Mouse (Mus musculus) lung, embryonic 15.5 days (tissue): Measurements from ENCODE around the gene Pck1. TPM values are rescaled to one million over a fixed set of nuclear protein-coding genes. Genes with fewer than 3 reads are reported as not detected.

ENCODE experiments used
- ATAC-seq: fragments of 200-750 bp; cut with Nextera tagmentation; 2 replicates; pipeline ENCODE4 v1.8.0; 2017; ENCODE audit warnings: moderate number of reproducible peaks, borderline replicate concordance; ENCODE audit not compliant: low FRiP score, low TSS enrichment; ENCODE audit errors: extremely low read depth
- H3K27ac ChIP-seq: fragments of 300-500 bp; sonication (generic); 2 replicates; pipeline ENCODE4 v1.5.1; 2015; ENCODE audit warnings: moderate library complexity, mild to moderate bottlenecking, inconsistent platforms
- H3K27me3 ChIP-seq: fragments of 300-500 bp; sonication (generic); 2 replicates; pipeline ENCODE4 v1.6.1; 2015; ENCODE audit warnings: inconsistent platforms
- H3K36me3 ChIP-seq: fragments of 300-500 bp; sonication (generic); 2 replicates; pipeline ENCODE4 v1.6.1; 2015; ENCODE audit warnings: inconsistent platforms
- H3K4me1 ChIP-seq: fragments of 300-500 bp; sonication (generic); 2 replicates; pipeline ENCODE4 v1.6.1; 2015; ENCODE audit warnings: inconsistent platforms
- H3K4me2 ChIP-seq: fragments of 300-500 bp; sonication (generic); 2 replicates; pipeline ENCODE4 v1.6.1; 2015; ENCODE audit warnings: inconsistent platforms, mild to moderate bottlenecking, moderate library complexity
- H3K4me3 ChIP-seq: fragments of 300-500 bp; sonication (generic); 2 replicates; pipeline ENCODE4 v1.5.1; 2015; ENCODE audit warnings: mild to moderate bottlenecking, inconsistent platforms
- H3K9ac ChIP-seq: fragments of 300-500 bp; sonication (generic); 2 replicates; pipeline ENCODE4 v1.6.1; 2015; ENCODE audit warnings: inconsistent platforms
- H3K9me3 ChIP-seq: fragments of 300-500 bp; sonication (generic); 2 replicates; pipeline ENCODE4 v1.6.1; 2016; ENCODE audit warnings: inconsistent platforms
- WGBS: fragments of 180-500 bp; shearing (Covaris S2); methylation state at CpG from one replicate; pipeline ENCODE4 v1.1.7; 2015; 5-methylcytosine and 5-hydroxymethylcytosine counted together
- polyA plus RNA-seq: library from polyadenylated mRNA; unstranded; fragments of >200 nt; fragmentation: Nextera tagmentation; extraction: Ambion mirVana; gene quantifications from 2 replicates; pipeline ENCODE4 v1.2.1, GENCODE M21; 2015

Pck1 gene
- polyA plus RNA-seq, 1 experiment from 2014 or later = 0.10 TPM

GRCm38 (mm10) chr2:173153266-173153665, 418 bp downstream of the Pck1 start:
- no peaks in the 10 kb centered on the region for H3K27me3 ChIP-seq
- ATAC-seq = no peak
- no peak overlapping the region for H3K4me2 ChIP-seq
- no peak overlapping the region for H3K4me3 ChIP-seq
- H3K9ac ChIP-seq = no peak overlapping the region
- no peaks in the 10 kb centered on the region for H3K9me3 ChIP-seq
- H3K4me1 ChIP-seq = no peaks in the 10 kb centered on the region; the same call in 1 of the 2 replicates
- H3K27ac ChIP-seq = no peak overlapping the region
- H3K36me3 ChIP-seq = no peaks in the 10 kb centered on the region
- WGBS = 73% methylated on average over 10 of the region's 10 CpGs

DNA sequence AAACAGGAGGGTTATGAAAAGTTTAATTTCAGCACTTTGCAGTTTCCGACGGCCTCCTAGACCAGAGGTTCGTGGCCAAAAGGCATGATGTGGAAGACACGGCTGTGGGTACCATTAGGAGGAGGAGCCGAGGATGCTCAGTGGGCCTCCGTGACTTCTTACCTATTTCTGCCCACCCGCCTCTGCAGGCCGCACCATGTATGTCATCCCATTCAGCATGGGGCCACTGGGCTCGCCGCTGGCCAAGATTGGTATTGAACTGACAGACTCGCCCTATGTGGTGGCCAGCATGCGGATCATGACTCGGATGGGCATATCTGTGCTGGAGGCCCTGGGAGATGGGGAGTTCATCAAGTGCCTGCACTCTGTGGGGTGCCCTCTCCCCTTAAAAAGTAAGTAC, 1.7 kb downstream of the Pck1 start:
- H3K36me3 ChIP-seq = no peaks in the 10 kb centered on the region
- 92% methylated on average over 13 of the region's 13 CpGs for WGBS
- no peak overlapping the region for H3K27ac ChIP-seq
- H3K9me3 ChIP-seq = no peaks in the 10 kb centered on the region
- H3K27me3 ChIP-seq = no peaks in the 10 kb centered on the region
- no peak overlapping the region for H3K4me3 ChIP-seq
- no peak overlapping the region for H3K9ac ChIP-seq
- no peak for ATAC-seq
- H3K4me1 ChIP-seq = peaks cover 2% of the 10 kb centered on the region
- no peak overlapping the region for H3K4me2 ChIP-seq

GRCm38 (mm10) chr2:173154962-173155361, 2.1 kb downstream of the Pck1 start:
- Histone ChIP-seq H3K27ac (no peak overlapping the region), H3K36me3 (no peaks in the 10 kb centered on the region), H3K27me3 (no peaks in the 10 kb centered on the region), H3K4me1 (peaks cover 6% of the 10 kb centered on the region), H3K4me3 (no peak overlapping the region), H3K9me3 (no peaks in the 10 kb centered on the region), H3K4me2 (no peak overlapping the region), H3K9ac (no peak overlapping the region)
- WGBS = 85% methylated on average over 14 of the region's 14 CpGs
- no peak for ATAC-seq

DNA sequence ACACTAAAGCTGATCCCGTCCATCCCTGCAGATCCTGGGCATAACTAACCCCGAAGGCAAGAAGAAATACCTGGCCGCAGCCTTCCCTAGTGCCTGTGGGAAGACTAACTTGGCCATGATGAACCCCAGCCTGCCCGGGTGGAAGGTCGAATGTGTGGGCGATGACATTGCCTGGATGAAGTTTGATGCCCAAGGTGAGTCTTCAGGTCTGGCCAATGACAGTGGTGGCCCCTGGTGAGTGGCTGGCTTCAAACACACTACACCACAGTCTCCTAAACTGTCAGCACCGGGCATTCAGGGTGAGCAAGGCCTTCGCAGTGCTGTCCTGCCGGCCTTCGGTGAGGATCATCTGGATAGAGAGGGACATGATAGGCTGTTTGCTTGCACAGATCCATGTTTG, 3.1 kb downstream of the Pck1 start:
- H3K4me3 ChIP-seq = no peak overlapping the region
- H3K27me3 ChIP-seq = no peaks in the 10 kb centered on the region
- no peaks in the 10 kb centered on the region for H3K36me3 ChIP-seq
- no peak overlapping the region for H3K27ac ChIP-seq
- WGBS = 89% methylated on average over 10 of the region's 10 CpGs
- H3K9me3 ChIP-seq = no peaks in the 10 kb centered on the region
- ATAC-seq = no peak
- no peak overlapping the region for H3K9ac ChIP-seq
- H3K4me2 ChIP-seq = no peak overlapping the region
- peaks cover 6% of the 10 kb centered on the region for H3K4me1 ChIP-seq

DNA sequence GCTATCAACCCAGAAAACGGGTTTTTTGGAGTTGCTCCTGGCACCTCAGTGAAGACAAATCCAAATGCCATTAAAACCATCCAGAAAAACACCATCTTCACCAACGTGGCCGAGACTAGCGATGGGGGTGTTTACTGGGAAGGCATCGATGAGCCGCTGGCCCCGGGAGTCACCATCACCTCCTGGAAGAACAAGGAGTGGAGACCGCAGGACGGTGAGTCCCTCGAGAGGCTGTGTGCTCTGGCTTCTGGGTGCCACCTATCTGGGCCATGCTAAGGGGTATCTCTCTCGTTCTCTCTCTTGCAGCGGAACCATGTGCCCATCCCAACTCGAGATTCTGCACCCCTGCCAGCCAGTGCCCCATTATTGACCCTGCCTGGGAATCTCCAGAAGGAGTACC, 4.1 kb downstream of the Pck1 start:
- Histone ChIP-seq H3K4me1 (peaks cover 6% of the 10 kb centered on the region), H3K4me2 (no peak overlapping the region), H3K27ac (no peak overlapping the region), H3K4me3 (no peak overlapping the region), H3K27me3 (no peaks in the 10 kb centered on the region), H3K9ac (no peak overlapping the region), H3K36me3 (no peaks in the 10 kb centered on the region), H3K9me3 (no peaks in the 10 kb centered on the region)
- no peak for ATAC-seq
- 83% methylated on average over 13 of the region's 13 CpGs for WGBS

GRCm38 (mm10) chr2:173157376-173157775, 4.5 kb downstream of the Pck1 start:
- no peak for ATAC-seq
- WGBS = 52% methylated on average over 4 of the region's 4 CpGs
- H3K9ac ChIP-seq = no peak overlapping the region

GRCm38 (mm10) chr2:173157871-173158270, 5.0 kb downstream of the Pck1 start:
- no peaks in the 10 kb centered on the region for H3K27me3 ChIP-seq
- H3K27ac ChIP-seq = no peak overlapping the region
- H3K4me3 ChIP-seq = no peak overlapping the region
- WGBS = 92% methylated on average over 4 of the region's 4 CpGs
- H3K36me3 ChIP-seq = no peaks in the 10 kb centered on the region
- peaks cover 6% of the 10 kb centered on the region for H3K4me1 ChIP-seq
- no peaks in the 10 kb centered on the region for H3K9me3 ChIP-seq
- ATAC-seq = no peak
- H3K9ac ChIP-seq = no peak overlapping the region
- no peak overlapping the region for H3K4me2 ChIP-seq

More at GRCm38 (mm10) chr2:173157376-173157775, 4.5 kb downstream of the Pck1 start:
- Histone ChIP-seq H3K36me3 (no peaks in the 10 kb centered on the region), H3K27me3 (no peaks in the 10 kb centered on the region), H3K4me2 (no peak overlapping the region), H3K9me3 (no peaks in the 10 kb centered on the region), H3K4me3 (no peak overlapping the region), H3K4me1 (peaks cover 6% of the 10 kb centered on the region), H3K27ac (no peak overlapping the region)

GRCm38 (mm10) chr2:173158390-173159055, 5.7 kb downstream of the Pck1 start:
- H3K4me2 ChIP-seq = no peak overlapping the region
- H3K27ac ChIP-seq = no peak overlapping the region
- H3K4me1 ChIP-seq = peaks cover 6% of the 10 kb centered on the region
- no peak overlapping the region for H3K4me3 ChIP-seq
- H3K36me3 ChIP-seq = no peaks in the 10 kb centered on the region
- no peaks in the 10 kb centered on the region for H3K27me3 ChIP-seq
- H3K9me3 ChIP-seq = no peaks in the 10 kb centered on the region
- WGBS = 81% methylated on average over 19 of the region's 19 CpGs
- ATAC-seq = no peak
- H3K9ac ChIP-seq = no peak overlapping the region

GRCm38 (mm10) chr2:173159354-173160311, 6.8 kb downstream of the Pck1 start:
- 40% methylated on average over 24 of the region's 24 CpGs for WGBS
- H3K4me1 ChIP-seq = peaks cover 6% of the 10 kb centered on the region
- H3K27me3 ChIP-seq = no peaks in the 10 kb centered on the region
- H3K4me2 ChIP-seq = no peak overlapping the region; the same call in 1 of the 2 replicates
- no peaks in the 10 kb centered on the region for H3K36me3 ChIP-seq
- H3K4me3 ChIP-seq = no peak overlapping the region
- peak overlapping the region; percentile 37; the same call in 1 of the 2 replicates for H3K27ac ChIP-seq
- peak; percentile 87 for ATAC-seq
- no peaks in the 10 kb centered on the region for H3K9me3 ChIP-seq
- H3K9ac ChIP-seq = no peak overlapping the region

GRCm38 (mm10) chr2:173163380-173163779, 10.5 kb downstream of the Pck1 start:
- H3K4me1 ChIP-seq = peaks cover 6% of the 10 kb centered on the region
- H3K4me3 ChIP-seq = no peak overlapping the region
- H3K27ac ChIP-seq = no peak overlapping the region
- H3K4me2 ChIP-seq = no peak overlapping the region
- no peak overlapping the region for H3K9ac ChIP-seq
- WGBS = 72% methylated on average over 8 of the region's 8 CpGs
- H3K36me3 ChIP-seq = no peaks in the 10 kb centered on the region
- H3K27me3 ChIP-seq = no peaks in the 10 kb centered on the region
- no peaks in the 10 kb centered on the region for H3K9me3 ChIP-seq
- no peak for ATAC-seq

- no peaks in the 10 kb centered on the region for H3K9me3 ChIP-seq
- WGBS = 40% methylated on average over 2 of the region's 2 CpGs
- no peak overlapping the region for H3K27ac ChIP-seq
- no peak for ATAC-seq
- peaks cover 5% of the 10 kb centered on the region for H3K4me1 ChIP-seq
- no peak overlapping the region for H3K4me2 ChIP-seq
- H3K27me3 ChIP-seq = peaks cover 2% of the 10 kb centered on the region; the same call in 1 of the 2 replicates
- no peak overlapping the region for H3K9ac ChIP-seq
- no peaks in the 10 kb centered on the region for H3K36me3 ChIP-seq
- no peak overlapping the region for H3K4me3 ChIP-seq
These were observed 11.5 kb downstream of the Pck1 start for GRCm38 (mm10) chr2:173164358-173164757.

- H3K36me3 ChIP-seq = no peaks in the 10 kb centered on the region
- WGBS = 83% methylated on average over 10 of the region's 10 CpGs
- no peak for ATAC-seq
- no peak overlapping the region for H3K9ac ChIP-seq
- no peak overlapping the region for H3K4me3 ChIP-seq
- no peaks in the 10 kb centered on the region for H3K4me1 ChIP-seq
- H3K27me3 ChIP-seq = peaks cover 8% of the 10 kb centered on the region
- no peak overlapping the region for H3K27ac ChIP-seq
- H3K4me2 ChIP-seq = no peak overlapping the region
- H3K9me3 ChIP-seq = no peaks in the 10 kb centered on the region
These were observed 12.1 kb downstream of the Pck1 start for GRCm38 (mm10) chr2:173164946-173165345.
